Mouse (Mus musculus): ENCODE measurements around the gene Srp54c.
"Not testable (repeated sequence)": the region's sequence is repeated elsewhere in the genome, so short reads cannot be mapped to it uniquely, and the experiment has no call there.

The Srp54c gene

DNA sequence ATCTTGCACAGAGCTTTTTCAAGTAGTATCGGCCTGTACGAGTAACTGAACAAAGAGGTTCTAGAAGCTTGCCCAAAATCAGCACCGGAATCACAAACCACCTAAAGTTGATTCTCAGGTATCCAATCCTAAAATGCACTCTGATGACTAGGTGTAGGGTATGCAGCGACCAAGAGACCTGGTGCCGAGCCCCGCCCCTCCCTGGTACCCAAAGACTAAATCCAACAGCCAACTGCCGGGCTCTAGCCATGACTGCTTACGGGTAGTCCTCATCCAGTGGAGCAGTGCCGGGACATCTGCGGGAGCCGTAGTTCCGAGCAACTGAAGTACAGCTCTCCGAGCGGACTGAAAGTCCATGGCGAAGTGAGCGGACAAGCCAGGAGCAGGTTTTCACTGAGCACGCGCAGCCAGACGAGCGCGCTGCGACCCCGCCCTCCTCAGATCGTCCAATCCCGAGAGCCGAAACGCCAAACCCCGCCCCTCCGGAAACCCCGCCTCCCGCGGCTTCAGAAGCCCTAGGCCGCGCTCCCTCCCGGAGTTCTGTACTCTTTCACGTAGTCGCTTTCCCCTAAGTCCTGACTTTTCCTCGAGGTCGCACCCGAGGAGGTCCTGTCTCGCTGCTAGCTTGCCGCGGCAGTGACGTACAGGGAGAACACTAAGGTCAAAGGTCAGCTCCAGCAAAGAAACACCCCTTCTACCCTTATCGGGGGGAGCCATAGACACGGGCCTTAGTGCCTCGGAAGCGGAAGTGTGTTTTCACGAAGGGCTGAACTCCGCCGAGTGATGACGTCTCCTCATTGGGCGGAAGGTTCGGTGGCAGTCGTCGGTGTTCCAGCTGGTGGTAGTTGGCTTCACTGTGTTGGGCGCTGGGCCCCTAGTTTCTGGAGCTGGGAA is at the start of gene Srp54c:
Gene Srp54c, plus strand, starts transcription at position 543 of the 894 bp plus-strand sequence.
- DNase-seq, result not testable (repeated sequence)

DNA sequence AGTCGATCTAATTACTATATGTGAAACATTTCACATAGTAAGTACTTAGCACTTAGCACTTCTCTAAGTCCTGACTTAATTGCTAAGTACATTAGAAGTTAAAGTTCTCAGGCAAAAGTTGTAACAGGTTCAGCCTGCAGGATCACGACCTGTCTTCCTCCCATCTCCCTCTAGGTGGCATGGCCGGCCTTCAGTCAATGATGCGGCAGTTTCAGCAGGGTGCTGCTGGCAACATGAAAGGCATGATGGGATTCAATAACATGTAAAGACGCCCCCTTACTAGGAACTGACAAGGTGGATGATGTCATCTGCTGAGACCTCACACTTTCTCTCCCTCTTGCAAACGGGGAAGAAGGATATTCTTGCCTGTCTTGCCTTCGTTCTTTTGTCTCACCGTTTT is 42.3 kb upstream of the Srp54c start:
- not testable (repeated sequence) for DNase-seq

DNA sequence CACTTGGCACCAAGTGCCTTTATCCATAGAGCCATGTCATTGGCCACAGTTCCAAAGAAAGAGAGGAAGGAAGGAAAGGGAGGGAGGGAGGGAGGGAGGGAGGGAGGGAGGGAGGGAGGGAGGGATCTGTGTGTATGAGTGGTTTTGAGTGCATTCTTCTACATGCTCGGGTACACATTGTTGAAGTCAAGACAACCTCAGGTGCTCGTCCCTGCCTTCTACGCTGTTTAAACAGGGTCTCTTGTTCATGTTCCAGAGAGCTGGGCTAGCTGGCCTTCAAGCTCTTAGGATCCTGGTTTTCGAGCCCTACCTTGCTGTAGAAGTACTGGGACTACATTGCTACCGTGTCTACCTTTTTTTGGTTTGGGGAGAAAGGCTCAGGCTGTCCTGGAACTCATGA is 40.8 kb upstream of the Srp54c start:
- not testable (repeated sequence) for DNase-seq

DNA sequence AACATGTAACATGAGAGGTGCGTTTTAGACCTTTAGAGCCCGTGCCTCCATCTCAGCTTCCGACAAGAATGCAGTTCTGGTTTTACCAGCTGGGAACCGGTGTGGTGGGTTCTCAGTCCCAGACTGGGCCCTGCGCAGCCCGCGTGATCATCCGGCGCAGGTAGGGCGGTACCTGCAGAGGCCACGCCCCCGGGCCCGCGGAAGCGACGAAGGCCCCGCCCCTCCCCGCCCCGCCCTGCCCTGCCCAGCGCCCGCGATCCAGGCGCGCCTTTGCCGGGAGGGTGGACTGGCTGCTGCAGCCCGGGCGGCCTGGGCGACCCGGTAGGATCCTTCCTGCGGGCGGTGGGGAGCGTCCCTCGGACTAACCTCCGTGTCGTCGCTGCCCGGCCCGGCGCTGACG is 30.7 kb upstream of the Srp54c start, which contains the start of gene 1700047I17Rik2:
Gene 1700047I17Rik2, plus strand, starts transcription at position 287 of the 400 bp plus-strand sequence.
- not testable (repeated sequence) for DNase-seq

DNA sequence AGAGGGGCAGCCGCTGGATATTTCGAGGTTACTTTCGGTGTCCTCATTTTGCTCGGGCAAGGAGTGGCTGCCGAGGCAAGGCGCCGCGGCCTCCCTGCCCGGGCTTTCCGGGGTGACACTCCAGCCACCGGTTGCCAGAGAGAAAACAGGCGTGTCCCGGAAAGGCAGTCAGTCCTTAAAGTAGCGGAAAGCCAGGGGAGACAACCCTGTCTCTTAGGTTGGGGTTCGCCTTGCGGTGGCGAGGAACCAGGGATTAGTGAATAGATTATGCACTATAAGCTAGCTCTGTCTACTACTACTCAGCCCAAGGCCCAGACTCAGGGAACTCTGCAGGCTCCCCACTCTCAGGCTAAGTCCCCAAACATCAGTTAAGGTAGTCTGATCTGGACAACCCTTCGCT is 30.2 kb upstream of the Srp54c start:
- DNase-seq, result not testable (repeated sequence)

DNA sequence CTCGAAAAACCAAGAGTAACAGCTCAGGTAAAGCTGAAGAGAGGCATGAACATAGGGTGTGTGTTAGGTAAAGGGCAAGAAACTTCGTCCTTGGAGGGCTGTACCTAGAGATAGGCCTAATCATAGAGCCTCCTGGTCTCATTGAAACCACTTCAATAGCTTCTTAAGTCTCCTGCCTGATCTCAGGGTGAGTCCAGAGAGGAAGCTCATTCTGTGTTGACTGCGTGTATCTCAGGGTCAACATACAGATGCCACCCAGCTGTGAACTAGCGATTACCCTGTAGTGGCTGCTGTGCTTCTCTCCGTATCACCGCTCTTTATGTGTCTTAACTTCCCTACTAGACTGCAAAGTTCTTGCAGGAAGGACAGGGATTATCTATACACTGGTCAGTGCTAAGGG is 17.0 kb upstream of the Srp54c start:
- not testable (repeated sequence) for DNase-seq

DNA sequence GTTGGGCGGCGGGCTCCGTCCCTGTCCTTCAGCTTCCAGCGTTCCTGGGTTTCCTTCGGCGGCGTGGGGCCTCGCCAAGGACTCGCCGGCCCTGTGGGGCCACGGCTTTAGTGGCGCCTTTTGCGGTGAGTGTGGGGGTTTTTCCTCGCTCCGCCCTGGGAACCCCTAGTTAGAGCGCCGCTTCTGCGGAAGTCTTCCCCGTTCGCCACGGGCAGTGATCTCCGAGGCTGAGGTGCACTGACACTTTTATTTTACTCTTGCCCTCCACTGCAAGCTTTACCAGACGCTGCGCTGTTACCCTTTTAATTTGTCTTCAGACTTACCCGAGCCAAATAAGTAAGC is 523 bp downstream of the Srp54c start:
- DNase-seq, result not testable (repeated sequence)

DNA sequence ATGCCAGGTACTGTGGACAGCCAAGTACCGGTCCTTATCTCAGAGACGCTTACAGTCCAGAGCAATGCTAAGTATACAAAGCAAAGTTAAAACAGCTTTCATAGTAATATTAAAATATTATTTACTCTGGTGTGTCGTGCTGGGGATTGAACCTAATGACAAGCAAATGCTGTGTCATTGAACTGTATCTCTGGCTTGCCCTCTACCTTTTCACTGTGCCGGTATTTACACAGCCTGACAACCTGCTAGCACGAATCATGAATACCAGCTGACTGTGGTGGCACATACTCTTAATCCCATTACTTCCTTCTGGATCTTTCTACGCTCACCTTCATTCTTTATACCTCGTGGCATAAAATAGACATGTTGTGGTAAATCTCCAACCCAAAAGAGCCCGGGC is 12.3 kb downstream of the Srp54c start:
- DNase-seq, result not testable (repeated sequence)

DNA sequence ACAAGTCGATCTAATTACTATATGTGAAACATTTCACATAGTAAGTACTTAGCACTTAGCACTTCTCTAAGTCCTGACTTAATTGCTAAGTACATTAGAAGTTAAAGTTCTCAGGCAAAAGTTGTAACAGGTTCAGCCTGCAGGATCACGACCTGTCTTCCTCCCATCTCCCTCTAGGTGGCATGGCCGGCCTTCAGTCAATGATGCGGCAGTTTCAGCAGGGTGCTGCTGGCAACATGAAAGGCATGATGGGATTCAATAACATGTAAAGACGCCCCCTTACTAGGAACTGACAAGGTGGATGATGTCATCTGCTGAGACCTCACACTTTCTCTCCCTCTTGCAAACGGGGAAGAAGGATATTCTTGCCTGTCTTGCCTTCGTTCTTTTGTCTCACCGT is 32.0 kb downstream of the Srp54c start:
- DNase-seq, result not testable (repeated sequence)

DNA sequence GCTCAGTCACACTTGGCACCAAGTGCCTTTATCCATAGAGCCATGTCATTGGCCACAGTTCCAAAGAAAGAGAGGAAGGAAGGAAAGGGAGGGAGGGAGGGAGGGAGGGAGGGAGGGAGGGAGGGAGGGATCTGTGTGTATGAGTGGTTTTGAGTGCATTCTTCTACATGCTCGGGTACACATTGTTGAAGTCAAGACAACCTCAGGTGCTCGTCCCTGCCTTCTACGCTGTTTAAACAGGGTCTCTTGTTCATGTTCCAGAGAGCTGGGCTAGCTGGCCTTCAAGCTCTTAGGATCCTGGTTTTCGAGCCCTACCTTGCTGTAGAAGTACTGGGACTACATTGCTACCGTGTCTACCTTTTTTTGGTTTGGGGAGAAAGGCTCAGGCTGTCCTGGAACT is 33.4 kb downstream of the Srp54c start:
- DNase-seq, result not testable (repeated sequence)

DNA sequence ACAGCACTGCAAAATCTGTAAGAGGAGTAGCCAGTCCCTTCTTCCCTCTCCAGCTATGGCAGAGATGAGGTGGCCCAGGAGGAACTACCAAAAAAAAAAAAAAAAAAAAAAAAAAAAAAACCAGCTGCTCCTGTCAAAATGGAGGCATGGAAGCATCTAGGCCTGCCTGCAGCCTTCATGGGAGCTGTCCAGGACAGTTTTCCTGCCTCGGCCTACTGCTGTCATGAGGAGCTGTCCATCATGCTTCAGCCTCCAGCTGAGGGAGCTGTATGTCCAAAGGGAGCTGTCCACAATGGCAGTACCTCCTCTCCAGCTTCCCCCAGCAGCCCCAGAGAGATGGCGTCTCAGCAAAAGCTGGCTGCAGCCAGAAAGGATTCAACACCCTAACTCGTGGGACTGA is 42.3 kb downstream of the Srp54c start:
- DNase-seq, result no peak

DNA sequence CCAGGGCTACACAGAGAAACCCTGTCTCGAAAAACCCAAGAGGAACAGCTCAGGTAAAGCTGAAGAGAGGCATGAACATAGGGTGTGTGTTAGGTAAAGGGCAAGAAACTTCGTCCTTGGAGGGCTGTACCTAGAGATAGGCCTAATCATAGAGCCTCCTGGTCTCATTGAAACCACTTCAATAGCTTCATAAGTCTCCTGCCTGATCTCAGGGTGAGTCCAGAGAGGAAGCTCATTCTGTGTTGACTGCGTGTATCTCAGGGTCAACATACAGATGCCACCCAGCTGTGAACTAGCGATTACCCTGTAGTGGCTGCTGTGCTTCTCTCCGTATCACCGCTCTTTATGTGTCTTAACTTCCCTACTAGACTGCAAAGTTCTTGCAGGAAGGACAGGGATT is 47.6 kb downstream of the Srp54c start:
- not testable (repeated sequence) for DNase-seq

DNA sequence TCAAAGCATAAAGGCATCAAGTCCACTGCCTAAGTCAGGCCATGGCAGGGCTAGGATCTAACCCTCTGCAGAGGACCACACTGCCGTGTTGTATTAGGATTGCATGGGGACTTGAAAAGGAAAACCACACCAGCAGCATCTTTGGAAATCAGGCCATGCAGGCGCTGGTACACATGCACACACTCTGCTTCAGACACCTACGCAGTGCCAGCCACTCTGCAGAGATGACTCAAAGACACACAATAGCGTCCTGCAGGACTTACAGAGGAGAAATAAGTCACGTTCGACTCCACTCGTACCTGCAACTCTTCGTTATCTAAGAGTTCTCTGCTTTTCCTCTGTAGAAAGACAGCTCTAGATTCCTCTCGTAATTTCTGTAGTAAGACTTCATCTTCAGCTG is 68.1 kb downstream of the Srp54c start:
- DNase-seq, result no peak

DNA sequence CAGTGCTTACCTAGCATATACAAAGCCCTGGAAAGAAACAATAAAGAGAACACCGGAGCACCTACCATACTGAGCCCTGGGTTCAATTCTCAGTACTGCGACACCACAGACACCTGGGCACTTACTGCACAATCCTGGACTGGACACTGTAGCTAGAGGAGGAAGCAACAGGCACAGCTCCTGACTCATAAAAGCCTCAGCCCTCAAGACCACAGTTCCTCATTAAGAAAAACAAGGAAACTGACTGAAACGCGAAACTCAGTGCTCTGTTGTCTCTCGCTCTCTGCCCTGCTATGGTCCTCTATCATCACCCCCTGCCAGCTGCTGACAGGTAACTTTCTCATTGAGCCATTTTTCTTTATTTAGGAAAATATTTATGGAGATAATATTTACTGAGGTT is 69.4 kb downstream of the Srp54c start, which contains the start of gene 1110008L16Rik:
Gene 1110008L16Rik, plus strand, starts transcription at position 242 of the 400 bp plus-strand sequence.
- DNase-seq, result no peak

DNA sequence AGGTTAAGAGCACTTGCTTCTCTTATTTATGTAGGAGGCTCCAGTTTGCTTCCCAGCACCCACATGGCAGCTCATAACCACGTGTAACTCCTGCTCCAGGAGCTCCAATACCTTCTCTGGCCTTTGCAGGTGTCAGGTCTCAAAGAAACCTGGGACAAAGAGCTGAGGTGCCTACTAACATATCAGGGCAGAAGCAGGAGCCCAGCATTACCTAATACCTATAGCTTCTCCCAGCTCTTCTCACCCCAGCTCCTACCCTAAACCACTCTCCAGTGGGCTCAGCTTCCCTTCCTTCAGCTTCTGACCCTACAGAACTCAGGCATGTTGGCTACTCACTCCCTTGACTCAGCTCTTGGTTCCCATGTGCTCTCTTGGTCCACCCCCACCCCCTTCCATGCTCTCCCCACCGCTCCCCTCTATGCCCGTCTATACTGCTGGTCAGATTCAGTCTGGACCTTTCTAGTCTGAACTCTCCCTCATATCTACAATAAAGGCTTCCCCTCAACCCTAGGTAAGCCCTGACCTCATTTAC is 70.9 kb downstream of the Srp54c start:
- no peak for DNase-seq

DNA sequence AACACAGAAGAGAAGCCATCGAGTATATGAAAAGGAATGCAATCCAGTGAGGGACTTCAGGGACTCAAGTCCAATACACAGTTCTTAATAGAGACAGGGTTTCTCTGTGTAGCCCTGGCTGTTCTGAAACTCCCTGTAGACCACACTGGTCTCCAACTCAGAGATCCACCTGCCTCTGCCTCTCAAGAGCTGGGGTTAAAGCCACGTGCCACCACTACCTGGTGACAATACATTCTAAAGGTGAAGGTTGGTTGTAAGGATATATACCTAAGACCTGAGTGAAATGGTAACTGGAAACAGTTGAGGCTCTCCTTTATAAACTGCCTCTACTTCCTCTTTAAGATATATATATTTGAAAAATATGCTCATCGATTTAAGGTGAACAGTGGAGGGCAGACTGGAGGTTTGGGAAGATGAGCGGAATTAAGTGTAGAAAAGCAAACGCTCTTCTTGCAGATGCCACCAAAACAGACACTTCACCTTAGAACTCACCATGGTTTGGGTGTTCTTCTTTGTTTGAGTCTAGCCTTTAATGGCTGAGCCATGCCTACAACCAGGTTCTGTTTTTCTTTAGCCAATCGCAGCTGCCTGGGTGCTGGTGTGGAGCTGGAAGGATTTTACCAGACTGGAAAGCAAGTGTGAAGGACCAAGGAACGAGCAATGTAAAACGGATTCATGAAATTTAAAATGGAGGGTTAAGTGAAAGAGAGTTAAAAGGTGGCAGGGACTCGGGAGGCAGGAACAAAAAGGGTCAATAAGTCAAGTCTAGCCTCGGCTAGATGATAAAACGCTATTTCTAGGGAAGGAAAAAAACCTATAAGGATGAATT is 71.7 kb downstream of the Srp54c start:
- DNase-seq, result no peak

DNA sequence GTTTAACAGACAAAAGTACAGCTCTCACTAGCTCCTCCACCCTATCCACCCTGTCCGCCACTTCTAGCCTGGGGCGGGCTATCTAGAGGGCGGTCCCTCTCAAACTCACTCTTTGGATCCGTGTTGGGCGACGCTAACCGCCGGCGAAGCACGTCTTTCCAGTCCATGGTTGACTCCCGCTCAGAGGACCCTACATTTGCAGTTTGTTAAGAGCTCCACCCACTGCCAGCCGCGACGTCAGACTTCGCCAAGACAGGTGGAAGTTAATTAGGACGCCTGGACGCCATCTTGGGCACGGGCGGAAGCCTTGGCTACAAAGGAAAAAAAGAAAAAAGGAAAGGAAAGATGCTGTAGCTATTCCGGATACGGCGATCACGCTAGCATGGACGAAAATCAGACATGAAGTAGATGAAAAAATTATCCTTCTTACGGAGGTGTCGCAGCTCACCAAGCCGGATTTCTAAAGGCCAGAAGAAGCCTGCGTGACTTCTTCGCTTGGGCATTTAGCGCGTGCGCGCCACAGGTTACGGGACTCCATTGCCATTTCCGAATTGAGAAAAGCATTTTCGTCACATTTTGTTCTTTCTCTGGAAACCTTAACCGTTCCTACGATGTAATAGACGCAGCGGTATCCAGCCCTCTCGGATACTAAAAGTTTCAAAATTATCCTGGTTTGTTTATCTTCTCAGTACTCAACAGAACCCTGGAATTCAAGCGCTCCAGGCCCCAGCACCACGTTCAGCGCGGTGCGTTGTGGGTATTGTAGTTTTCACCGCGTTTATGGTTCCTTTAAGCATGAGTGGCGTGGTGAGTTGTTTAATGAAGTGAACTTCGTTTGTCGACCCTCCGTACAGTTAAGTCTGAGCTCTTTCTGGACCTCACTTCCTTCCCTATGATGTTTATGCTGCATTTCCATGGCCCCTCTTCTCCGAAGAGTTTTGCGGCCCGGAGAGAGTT is 72.8 kb downstream of the Srp54c start, which contains the start of gene Ppp2r3c:
Gene Ppp2r3c, minus strand, starts transcription at position 514 of the 957 bp plus-strand sequence.
- DNase-seq, result peak; percentile 93 to 95

DNA sequence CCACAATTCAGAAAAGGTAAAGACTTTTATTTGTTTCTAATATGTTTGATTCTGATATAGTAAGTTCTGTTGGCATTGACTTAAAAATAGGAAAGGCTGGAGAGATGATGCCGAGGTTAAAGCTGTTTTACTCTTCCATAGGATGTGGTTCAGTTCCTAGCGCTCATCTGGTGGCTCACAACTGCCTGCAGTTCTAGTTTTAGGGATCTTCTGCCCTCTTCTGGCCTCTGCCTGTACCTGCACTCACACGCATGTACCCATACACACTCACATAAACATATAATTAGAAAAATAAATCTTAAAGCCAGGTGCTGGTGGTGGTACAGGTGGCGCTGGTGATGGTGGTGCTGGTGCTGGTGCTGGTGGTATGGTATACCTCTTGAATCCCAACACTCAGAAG is 76.4 kb downstream of the Srp54c start:
- no peak for DNase-seq

DNA sequence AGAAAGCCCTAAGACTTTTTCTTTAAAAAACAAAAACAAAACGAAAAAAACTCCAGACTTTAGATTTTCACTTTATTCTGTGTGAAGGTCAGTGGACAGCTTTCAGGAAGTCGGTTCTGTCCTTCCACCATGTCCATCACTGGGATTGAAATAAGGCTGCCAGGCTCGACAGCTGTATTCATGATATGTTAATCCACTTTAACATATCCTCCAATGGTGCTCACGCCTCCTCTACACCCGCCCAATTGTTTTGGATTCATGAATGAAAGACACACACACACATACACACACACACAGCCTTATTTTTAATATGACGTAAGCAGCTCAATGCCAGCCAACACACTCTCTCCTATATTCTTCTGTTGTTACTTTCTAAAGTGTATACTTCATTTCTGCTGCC is 77.6 kb downstream of the Srp54c start:
- no peak for DNase-seq

DNA sequence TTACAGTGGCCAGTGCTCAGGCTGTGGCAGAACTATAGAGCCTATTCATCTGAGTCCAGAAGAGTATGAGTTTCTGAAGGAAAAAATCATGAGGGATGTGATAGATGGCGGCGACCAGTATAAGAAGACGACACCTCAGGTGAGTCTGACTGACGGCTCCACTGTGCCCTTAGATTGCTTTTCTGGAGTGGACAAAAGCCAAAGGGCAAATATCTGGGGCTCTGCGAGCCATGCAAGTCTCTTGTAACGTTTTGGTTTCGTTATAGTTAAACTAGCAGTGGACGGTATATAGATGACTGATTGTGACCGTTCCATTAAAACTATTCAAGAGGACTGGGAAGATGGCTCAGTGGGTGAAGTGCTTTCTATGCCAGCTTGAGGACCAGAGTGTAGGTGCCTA is 78.8 kb downstream of the Srp54c start:
- peak; percentile 33 to 55 for DNase-seq

DNA sequence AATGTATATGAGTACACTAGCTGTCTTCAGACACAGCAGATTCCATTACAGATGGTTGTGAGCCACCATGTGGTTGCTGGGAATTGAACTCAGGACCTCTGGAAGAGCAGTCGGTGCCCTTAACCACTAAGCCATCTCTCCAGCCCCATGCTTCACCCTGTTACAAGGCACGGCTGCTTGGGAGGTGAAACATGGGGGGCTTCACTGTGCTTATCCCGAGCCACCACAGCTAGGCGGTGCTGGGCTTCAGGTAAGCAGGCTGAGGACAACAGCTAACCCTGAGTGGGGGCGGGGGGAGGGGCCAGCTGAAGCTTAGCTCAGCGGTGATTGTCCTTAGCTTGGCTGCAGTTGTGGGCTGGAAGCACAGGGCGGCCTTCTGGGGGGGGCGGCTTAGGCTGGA is 79.5 kb downstream of the Srp54c start:
- DNase-seq, result no peak

DNA sequence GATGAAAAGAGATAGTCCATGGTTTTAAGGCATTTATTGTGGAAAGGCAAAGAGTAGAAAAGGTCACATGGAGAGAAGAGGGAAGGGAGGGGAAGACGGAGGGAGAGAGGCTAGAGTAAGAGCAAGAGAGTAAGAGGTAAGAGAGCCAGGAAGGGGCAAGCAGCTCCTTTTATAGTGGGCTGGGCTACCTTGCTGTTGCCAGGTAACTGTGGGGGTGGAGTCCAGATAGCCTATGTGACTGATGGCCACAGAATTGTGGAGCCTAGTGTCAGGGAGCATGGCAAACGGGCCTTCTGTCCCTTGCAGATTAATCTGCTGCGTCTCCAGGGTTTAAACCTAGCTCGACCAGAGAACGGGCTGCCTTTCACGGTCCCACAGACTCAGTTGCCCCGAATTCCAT is 81.9 kb downstream of the Srp54c start:
- DNase-seq, result no peak

All from kidney, adult 8-10 months (tissue).